Mouse (Mus musculus): ENCODE results near the gene Camsap3.

Gene Camsap3

DNA sequence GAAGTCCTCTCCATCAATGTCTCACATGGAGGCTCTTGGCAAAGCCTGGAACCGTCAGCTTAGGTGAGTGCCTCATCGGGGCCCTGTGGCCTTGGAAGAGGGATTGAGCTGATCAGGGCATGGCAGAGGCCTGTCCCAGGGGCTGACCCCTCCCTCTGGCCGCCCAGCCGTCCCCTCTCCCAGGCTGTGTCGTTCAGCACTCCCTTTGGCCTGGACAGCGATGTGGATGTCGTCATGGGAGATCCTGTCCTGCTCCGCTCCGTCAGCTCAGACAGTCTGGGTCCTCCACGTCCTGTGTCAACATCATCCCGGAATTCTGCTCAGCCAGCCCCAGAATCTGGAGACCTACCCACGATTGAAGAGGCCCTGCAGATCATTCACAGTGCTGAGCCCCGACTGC is 16.3 kb downstream of the Camsap3 start:
- DNase-seq: no peak

DNA sequence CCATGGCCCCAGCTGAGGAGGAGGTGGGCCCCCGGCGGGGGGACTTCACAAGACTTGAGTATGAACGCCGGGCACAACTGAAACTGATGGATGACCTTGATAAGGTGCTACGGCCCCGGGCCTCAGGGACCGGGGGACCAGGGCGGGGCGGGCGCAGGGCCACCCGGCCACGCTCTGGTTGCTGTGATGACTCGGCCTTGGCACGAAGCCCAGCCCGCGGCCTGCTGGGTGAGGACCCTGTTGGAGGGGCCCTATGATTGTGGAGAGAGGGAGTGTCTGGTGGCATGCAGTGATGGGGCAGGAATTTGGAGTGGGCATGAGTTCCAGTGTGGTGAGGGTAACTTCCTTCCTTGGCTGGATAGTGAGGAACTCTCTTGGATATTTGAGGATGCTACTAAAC is 19.5 kb downstream of the Camsap3 start:
- DNase-seq: no peak

DNA sequence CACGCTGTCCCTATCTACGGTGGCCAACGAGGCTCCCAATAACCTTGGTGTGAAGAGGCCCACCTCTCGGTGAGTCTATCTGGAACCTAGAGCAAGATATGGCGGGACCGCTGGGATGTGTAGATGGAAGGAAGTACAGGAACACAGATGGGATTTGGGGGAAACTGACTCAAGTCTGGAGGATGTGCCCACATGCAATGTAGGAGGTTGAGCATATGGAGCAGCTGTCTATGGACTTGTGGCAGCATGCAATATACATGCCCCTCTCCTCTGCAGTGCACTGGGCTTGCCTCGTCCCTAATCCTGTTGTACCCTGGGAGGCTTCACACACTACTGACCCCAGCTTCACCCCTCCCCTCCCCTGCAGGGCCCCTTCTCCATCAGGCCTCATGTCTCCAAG is 20.7 kb downstream of the Camsap3 start:
- DNase-seq: no peak

DNA sequence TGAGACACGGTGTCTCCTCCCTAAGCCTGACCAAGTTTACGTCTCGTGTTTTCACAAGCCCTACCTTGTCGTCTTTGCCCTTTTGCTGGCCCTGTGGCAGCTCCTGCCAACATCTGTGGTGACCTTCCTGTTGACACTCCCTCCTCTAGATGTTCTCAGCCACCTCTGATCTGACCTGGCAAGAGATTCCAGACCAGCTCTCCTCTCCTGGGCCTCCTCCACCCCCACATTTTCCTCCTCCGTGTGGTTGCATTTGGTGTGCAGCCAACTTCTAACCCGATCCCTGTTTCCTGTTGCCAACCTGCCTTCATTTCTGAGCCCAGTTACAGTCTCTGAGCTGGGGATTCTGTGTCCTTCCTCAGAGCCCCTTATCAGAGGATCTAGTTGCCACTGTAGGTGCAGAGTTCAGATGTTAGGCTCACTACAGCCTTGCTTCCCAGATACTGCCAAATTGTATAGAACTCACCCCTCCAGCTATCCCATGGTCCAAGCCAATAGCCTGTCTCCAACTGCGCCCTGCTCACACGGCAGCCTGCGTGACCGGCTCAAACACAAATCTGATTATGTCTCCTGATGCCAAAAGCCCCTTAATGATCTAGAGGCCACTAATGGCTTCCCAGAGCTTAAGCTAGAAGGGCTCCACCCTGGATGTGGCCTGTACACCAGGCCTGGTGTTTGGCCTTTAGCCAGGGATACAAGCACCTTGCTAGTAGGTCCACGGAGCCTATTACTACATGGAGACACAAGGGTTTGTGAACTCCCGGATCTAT is 22.1 kb downstream of the Camsap3 start:
- DNase-seq: no peak

DNA sequence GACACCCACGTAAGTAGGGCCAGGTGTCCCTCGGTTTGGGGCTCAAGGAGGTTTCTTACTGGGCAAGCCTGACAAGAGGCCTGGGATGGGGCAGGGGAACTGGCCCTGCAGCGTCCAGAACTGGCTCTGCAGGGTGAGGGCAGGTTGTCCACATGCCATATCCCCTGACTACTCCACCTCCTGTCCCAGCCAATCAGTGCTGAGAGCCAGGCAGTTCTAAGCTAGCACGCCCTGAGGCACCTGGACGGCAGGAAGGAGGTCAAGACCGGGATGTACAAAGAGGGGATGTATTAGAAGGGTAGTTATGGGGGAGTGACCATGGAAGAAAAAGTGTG is 22.7 kb downstream of the Camsap3 start:
- no peak for DNase-seq

DNA sequence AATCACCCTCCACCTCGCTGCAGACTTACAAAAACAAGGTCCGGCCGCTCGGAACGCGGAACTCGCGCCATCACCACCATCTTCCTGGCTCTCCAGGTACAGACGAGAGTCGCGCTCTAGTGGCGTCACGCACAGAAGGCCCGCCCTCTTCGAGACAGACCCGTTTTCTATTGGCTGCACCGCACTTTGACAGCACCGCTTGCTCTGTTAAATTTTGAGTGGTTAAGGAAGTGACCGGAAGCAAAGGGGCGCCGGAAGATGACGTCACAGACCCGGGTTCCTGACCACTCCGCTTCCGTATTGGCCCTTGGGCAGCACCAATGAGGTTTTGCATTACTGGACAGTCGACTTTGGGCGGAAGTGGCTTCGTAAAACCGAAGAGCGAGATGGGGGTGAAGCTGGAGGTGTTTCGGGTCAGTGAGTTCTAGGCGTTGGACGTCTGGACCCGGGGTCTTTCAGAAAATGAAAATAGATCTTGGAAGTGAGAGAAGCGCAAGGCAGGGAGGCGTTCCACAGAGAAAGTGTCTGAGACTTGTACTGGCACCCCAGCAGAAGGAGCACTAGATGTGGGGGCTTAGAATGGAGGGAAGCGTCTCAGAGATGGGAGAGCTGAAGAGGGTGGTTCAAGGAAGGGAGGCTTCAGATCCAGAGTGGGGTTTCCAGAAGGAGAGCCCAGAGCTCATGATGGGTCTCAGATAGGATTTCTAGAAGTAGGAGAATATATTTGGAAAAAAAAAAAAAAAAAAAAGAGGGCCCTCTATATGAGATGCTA is 34.3 kb downstream of the Camsap3 start, which contains the start of the genes Xab2 and Pet100:
Gene Xab2, minus strand, starts transcription at position 118 of the 772 bp plus-strand sequence.
Gene Pet100, plus strand, starts transcription at position 350 of the 772 bp plus-strand sequence.
- peak; percentile 98 for DNase-seq

DNA sequence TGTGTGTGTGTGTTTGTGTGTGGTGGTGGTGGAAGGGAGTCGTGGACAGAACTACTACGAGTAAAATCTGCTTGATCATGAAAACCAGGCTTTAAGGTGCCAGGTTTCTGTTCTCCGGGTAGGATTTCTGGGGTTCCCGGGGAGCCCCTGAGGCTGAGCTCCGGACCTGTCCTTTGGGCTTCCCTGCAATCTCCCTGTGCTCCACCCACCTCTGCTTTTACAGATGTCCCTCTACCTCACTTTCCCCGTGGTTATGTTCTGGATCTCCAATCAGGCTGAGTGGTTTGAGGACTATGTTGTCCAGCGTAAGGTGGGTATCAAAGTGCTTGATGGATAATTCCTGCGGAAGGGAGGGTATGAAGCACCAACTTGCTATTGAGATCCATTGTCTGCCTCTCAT is 35.0 kb downstream of the Camsap3 start:
- no peak for DNase-seq

DNA sequence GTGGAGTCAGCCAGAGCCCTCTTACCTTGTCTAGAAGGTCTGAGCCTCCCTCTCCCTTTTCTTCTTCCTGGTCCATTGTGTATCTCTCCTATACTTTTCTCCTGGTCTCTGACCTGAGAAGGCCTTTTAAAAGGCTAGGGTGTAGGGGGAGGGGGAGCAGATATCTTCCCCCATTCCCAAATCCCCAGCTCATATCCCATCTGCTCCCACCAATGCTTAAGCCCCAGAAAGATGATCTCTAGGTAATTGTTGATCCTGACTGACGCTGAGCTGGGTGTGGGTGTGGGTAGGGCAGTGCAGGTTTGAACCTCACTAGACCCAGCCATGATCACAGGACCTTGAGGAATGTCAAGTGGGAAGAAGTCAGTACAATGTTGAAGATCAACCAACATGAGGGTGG is 38.4 kb downstream of the Camsap3 start, which contains the start of gene Pcp2:
Gene Pcp2, minus strand, starts transcription at position 101 of the 400 bp plus-strand sequence.
- DNase-seq: no peak

DNA sequence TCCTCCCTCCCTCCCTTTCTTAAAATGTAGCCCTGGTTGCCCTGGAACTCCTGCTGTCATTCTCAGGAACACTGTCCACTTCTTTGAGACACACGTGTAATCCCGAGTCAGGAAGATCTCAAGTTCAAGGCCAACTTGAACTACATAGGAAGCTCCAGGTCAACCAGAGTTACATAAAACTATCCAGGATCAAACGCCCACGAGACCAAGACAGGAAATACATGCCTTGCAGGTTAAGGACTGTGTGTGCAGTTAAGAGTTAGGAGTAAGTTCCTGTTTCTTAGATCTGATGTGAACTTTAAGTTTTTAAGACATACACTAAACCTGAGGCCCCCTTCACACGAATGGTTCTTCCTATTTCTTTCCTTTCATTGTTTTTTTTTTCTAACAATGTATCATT is 39.9 kb downstream of the Camsap3 start:
- DNase-seq: no peak

DNA sequence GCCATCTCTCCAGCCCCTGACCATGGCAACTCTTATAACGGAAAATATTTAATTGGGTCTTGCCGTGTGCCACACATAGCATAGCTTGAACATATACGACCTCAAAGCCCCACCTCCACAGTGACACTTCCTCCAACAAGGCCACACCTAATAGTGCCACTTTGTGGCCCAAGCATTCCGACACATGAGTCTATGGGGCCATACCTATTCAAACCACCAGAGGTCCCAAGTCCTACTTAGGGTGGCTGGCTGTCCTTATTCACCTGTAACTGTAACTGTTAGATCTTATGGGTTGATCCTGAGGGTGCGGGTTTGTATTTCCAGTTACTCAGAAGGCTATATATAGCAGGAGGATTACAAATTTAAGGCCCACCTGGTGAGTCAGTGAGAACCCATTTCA is 40.9 kb downstream of the Camsap3 start:
- peak; percentile 42 for DNase-seq

DNA sequence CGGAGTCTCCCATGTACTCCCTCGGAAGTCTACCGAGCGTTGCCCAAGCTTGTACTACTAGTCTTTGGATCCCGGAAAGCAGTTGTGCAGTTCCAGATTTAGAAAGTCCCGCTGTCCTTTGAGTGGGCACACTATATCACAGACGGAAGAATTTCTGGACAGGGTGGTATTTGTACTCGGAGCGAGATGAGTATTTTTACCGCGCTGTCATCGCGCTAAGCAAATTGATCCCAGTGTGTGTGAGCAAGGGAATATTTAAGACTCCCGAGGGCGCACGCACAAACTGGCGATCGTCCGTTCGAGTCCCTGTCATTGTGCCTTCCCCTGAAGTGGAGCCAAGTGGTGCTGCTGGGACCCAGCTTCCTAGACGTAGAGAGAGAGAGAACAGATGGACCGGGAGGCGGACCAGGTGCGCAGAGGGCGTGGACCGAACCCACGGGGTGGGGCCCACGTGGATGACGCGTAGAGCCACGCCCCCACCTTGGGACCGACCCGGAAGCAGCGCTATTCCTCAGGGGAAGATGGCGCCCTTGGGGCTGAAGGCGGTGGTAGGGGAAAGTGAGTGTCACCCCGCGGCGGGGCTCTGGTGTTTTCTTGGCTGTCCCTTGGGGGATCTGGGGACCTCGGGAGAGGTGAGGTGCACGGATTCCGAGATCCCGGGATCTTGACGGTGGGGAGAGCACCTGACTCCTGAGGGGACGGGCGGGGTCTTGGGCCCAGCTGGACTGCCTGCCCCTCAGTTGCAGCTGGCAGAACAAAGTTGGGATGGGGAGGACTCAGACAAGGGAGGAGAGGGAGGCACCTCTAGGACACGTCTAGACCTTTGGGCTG is 43.8 kb downstream of the Camsap3 start, which contains the start of gene Stxbp2:
Gene Stxbp2, plus strand, starts transcription at position 309 of the 831 bp plus-strand sequence.
- DNase-seq: peak; percentile 79

DNA sequence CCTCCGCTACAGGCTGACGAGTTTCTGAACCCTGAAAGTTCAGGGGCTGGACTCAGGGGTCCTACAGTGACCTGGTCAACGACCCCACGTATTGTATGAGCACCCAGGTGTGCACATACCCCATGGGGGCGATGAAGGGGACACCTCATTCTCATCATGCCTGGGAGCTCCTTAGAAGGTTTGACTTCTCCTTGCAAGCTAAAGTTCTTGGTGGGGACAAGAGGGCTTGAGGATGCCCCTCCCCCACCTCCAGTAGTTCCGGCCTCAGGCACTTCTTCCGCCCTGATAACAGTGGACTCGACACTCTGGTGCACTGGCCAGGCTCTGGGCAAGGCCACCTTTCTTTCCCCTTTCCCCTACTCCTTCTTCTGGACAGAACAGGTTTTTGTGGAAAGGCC is 44.4 kb downstream of the Camsap3 start:
- DNase-seq: peak; percentile 17

DNA sequence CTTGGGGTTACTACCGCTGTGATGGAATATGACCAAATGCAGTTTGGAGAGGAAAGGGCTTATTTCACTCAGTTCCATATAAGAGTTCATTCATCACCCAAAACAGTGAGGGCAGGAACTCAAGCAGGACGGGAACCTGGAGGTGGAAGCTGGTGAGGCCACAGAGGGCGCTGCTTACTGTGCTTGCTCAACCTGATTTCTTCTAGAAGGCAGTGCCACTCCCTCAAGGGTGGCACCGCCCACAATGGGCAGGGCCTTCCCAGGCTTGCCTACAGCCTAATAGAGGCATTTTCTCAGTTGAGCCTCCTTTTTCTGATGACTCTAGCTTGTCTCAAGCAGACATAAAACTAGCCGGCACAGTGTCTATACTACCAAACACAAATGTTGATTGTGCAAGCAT is 58.7 kb downstream of the Camsap3 start:
- DNase-seq: peak; percentile 11

DNA sequence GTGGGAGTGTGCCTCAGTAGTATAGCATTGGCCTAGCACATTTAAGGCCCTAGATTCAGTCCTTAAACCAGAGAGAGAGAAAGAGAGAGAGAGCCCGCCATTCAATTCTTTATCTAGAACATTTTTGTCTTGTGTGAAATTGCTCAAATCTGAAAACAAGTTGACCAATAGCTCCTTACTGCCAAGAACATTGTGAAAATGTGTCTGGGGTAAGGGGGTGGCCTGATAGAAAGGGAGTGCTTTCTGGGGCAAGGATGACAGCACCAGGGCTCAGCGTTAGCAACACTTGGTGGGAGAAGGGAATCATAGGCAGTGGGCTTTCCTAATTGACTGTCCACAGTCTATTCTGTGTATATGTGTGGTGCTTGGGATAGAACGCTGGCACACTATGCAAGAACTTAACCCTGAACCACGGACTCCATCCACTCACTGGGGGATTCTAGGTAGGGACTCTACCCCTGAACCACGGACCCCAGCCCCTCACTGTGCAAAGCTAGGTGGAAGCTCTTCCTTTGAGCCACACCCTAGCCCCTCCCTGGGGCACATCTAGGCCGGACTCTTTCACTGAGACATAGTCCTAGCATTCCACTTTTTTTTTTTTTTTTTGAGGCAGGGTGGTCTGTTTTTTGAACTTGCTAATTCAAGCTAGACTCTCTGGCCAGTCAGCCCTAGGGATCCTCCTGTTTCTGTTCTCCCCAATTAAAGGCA is 59.9 kb downstream of the Camsap3 start:
- DNase-seq: no peak

DNA sequence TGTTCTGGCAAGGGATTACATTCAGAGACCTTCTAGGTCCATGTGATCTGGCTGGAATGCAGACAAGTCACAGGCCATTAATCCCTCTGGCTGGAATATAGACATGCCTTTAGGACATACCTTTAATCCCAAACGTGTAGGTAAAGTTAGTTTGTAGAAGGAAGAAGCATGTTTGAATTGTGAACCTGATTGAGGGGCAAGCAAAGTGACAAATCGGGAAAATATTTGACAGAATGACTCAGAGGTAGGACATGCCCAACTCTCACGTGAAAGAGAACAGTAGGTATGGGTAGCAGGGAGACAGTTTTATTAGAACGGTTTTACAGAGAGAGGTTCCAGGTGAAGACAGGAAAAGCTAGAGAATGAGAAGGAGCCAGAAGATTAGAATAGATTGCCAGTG is 60.5 kb downstream of the Camsap3 start:
- DNase-seq: no peak

DNA sequence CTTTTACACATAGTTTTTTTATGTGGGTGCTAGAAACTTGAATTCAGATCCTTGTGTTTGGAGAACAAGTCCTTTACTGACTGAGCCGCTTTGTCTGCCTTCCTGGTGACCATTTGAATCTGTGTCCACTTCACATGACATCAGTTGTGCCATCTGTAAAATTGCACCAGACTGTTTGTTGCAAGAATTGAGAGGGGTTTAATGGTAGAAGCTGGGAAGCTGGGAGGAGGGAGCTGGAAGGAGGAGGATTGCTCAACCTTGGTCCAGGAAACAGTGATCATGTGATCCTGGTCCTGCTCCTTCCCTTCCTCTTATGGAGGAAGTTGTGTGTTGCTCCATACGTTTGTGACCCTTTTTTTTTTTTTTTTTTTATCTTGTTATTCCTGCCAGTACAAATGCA is 61.2 kb downstream of the Camsap3 start:
- no peak for DNase-seq

DNA sequence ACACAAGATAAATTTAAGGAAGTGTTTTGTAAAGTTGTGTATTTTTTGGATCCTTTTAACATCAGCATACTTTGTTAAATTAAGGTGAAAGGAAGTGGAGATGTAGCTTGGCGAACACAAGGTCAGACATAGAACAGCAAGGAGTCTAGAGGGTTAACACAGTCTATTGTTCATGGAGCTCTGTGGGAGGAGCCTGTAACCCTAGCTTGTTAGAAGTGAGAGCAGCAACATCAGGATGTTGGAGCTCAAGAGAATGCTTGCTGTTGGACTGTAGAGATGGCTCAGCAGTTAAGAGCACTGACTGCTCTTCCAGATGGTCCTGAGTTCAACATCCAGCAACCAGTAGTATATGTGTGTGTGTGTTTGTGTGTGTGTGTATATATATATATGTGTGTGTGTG is 61.9 kb downstream of the Camsap3 start:
- peak; percentile 49 for DNase-seq

DNA sequence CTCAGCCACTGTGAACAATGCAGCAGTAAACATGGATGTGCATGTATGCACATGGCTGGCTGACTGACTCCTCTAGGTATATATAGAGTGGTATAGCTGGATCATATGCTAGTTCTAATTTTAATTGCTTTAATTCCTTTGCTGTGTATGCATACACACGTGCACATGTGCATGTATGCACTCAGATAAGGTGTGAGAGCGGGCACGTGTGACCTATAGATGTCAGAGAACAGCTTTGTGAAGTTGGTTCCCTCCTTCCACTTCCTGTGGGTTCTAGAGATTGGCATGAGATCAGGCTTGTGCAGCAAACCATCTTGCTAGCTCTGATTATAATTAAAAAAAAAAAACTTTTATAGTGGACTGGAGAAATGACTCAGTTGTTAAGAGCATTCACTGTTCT is 65.8 kb downstream of the Camsap3 start:
- no peak for DNase-seq

DNA sequence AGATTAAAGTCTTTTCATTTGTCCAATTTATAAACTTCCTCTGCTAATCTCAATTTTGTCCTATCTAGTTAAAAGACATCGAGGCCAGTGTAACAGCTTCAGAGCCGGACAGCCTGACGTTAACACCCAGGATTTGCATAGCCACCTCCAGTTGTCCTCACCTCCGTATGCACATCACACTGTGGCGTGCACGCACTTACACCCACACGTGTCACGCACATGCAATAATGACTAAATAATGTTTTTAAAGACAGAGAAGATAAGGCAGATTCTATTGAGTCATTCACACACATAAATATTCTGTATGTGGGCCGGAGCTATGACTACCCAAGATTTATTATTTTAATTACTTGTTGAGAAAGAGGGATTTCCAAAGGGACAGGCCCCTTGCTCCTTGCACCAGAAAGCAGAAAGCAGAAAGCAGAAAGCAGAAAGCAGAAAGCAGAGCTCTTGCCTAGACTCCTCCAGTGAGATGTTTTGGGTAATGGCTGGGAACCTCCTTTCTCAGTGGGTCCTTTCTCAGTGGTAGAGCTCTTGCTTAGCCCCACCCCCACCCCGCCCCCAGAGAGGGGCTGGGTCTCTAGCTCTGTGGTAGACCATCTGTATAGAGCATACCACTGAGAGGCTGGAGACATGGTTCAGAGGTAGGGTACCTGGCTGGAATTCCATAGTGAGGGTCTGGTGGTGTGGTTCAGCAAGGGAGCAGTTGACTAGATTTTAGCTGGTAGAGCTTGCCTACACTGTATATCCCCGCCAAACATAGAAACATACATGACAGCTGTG is 67.8 kb downstream of the Camsap3 start:
- DNase-seq: no peak

DNA sequence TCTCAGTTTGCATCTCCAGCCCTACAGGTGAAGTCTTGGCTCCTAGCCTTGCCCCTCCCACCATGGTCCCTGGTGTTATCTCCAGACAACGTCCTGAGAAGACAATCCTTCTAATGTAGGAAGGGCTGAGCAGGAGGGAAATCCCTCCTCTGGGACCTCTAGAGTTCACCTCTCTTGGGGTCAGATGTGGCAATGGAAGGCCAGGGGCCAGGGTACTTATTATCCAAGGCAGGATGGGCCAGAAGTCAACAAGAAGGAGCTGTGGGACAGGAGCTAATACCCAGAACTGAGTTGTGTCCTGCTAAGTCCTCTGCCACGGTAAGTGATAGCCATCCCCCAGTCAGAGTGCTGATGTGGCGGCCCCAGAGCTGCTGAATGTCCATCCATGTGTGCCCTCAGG is 68.4 kb downstream of the Camsap3 start, which contains the start of gene Retn:
Gene Retn, plus strand, starts transcription at position 245 of the 400 bp plus-strand sequence.
- no peak for DNase-seq

DNA sequence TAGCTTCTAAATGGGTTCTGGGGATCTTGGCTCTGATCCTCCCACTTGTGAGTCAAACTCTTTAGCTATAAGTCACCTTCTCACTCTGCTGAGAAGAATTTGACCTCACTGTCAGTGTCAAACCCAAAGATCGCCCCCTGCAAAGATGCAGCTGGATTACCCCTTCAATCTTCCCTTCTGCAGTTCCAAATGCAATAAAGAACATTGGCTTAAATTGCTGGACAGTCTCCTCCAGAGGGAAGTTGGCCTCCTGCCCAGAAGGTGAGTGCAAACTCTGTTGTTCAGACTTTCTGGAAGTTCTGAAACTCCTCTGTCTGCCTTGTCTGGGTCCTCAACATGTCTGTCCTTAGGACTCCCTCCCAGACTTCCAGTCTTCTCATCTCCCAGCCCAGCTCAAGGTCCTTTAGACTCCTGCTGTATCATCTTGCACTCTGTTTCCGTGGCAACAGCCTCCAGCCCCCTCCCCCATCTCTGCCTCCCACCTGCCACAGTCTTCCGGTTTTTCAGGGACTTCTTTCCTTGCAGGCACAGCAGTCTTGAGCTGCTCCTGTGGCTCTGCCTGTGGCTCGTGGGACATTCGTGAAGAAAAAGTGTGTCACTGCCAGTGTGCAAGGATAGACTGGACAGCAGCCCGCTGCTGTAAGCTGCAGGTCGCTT is 69.8 kb downstream of the Camsap3 start:
- peak; percentile 42 for DNase-seq
